Mouse (Mus musculus) lung, adult 2 months (tissue): Measurements from ENCODE around the gene Ror2.

ENCODE experiments used
- CTCF ChIP-seq: fragments of 200-500 bp; IDR thresholded peaks from 2 replicates; pipeline ENCODE4 v1.5.1; 2011; ENCODE audit warnings: mild to moderate bottlenecking, low read length, control low read depth; ENCODE audit not compliant: insufficient read depth
- POLR2A ChIP-seq: fragments of 200-500 bp; IDR thresholded peaks from 2 replicates; pipeline ENCODE4 v1.6.1; 2011; ENCODE audit warnings: low read depth, mild to moderate bottlenecking, control low read depth, low read length, borderline replicate concordance; ENCODE audit errors: extremely low read depth

GRCm38 (mm10) chr13:53194306-53194705, 91.6 kb downstream of the Ror2 start:
- TF ChIP-seq POLR2A, result no peak
- no peak for TF ChIP-seq CTCF
